Mouse (Mus musculus): ENCODE results near the gene Fbrs. TPM values are rescaled to one million over a fixed set of nuclear protein-coding genes. Genes with fewer than 3 reads are reported as not detected.

Fbrs gene
- polyA plus RNA-seq (2012; rRNA removed) = 31.3 and 33.7 TPM in 2 replicates

GRCm38 (mm10) chr7:127478635-127479317 lies at the start of gene Fbrs:
Gene Fbrs (plus strand): TSS chr7:127479199.

GRCm38 (mm10) chr7:127448521-127449300 lies 30.3 kb upstream of the Fbrs start, which contains the start of gene Zfp689:
Gene Zfp689 (minus strand): TSS chr7:127449158.

DNA sequence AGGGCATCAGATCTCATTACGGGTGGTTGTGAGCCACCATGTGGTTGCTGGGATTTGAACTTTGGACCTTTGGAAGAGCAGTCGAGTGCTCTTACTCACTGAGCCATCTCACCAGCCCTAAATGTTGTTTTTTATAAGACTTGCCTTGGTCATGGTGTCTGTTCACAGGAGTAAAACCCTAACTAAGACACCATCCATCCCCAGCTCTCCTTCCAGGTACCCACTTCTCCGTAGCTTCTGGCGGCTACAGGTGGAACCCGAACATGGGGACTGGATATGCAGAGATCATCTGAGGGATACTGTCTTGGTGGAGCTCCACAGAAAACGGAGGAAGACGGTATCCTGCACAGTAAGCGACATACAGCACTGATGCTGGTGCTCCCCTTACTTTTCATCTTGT lies 19.7 kb upstream of the Fbrs start, which contains the start of gene Prr14:
Gene Prr14 (plus strand): TSS at position 301 of the 400 bp plus-strand sequence.

GRCm38 (mm10) chr7:127511808-127512230 lies 32.8 kb downstream of the Fbrs start, which contains the start of gene Srcap:
Gene Srcap (plus strand): TSS chr7:127511983.

GRCm38 (mm10) chr7:127519284-127519683 lies 40.3 kb downstream of the Fbrs start, which contains the start of gene Gm42715:
Gene Gm42715 (plus strand): TSS chr7:127519584.

Other genes starting within 250 kb of the Fbrs start
- gene Zfp553, start 246.1 kb upstream of the Fbrs start, polyA plus RNA-seq (2012; rRNA removed) = 33.8 and 38.9 TPM in 2 replicates
- 35.5 and 61.6 TPM in 2 replicates for gene Sept1, start 246.1 kb upstream of the Fbrs start, polyA plus RNA-seq (2012; rRNA removed)
- gene Zfp771, start 234.9 kb upstream of the Fbrs start, polyA plus RNA-seq (2012; rRNA removed) = 66.0 and 76.1 TPM in 2 replicates
- gene Dctpp1, start 218.5 kb upstream of the Fbrs start, polyA plus RNA-seq (2012; rRNA removed) = 125 and 147 TPM in 2 replicates
- 31.3 and 38.0 TPM in 2 replicates for gene Sephs2, start 205.1 kb upstream of the Fbrs start, polyA plus RNA-seq (2012; rRNA removed)
- gene Itgal, start 182.9 kb upstream of the Fbrs start, polyA plus RNA-seq (2012; rRNA removed) = 1.0 and 1.4 TPM in 2 replicates
- 33.5 and 37.3 TPM in 2 replicates for gene Zfp768, start 133.6 kb upstream of the Fbrs start, polyA plus RNA-seq (2012; rRNA removed)
- gene Zfp747, start 103.1 kb upstream of the Fbrs start, polyA plus RNA-seq (2012; rRNA removed) = 7.2 and 7.9 TPM in 2 replicates
- gene 9130019O22Rik, start 92.0 kb upstream of the Fbrs start, polyA plus RNA-seq (2012; rRNA removed) = 2.7 and 3.5 TPM in 2 replicates
- 5.4 and 7.4 TPM in 2 replicates for gene E430018J23Rik, start 85.6 kb upstream of the Fbrs start, polyA plus RNA-seq (2012; rRNA removed)
- gene Zfp764, start 72.4 kb upstream of the Fbrs start, polyA plus RNA-seq (2012; rRNA removed) = 4.3 and 5.6 TPM in 2 replicates
- 18.0 and 18.7 TPM in 2 replicates for gene Zfp688, start 57.1 kb upstream of the Fbrs start, polyA plus RNA-seq (2012; rRNA removed)
- 10.8 and 12.9 TPM in 2 replicates for gene Zfp689, start 30.0 kb upstream of the Fbrs start, polyA plus RNA-seq (2012; rRNA removed)
- 68.6 and 71.9 TPM in 2 replicates for gene Prr14, start 19.6 kb upstream of the Fbrs start, polyA plus RNA-seq (2012; rRNA removed)
- gene Srcap, start 32.8 kb downstream of the Fbrs start, polyA plus RNA-seq (2012; rRNA removed) = 27.1 and 30.8 TPM in 2 replicates
- 28.0 and 80.1 TPM in 2 replicates for gene Gm42715, start 40.4 kb downstream of the Fbrs start, polyA plus RNA-seq (2012; rRNA removed)
- gene Tmem265, start 82.2 kb downstream of the Fbrs start, polyA plus RNA-seq (2012; rRNA removed) = 0.14 TPM in 1 of 2 replicates, not detected in the other
- 79.1 and 101 TPM in 2 replicates for gene Phkg2, start 94.1 kb downstream of the Fbrs start, polyA plus RNA-seq (2012; rRNA removed)
- 13.9 and 14.3 TPM in 2 replicates for gene Ccdc189, start 109.4 kb downstream of the Fbrs start, polyA plus RNA-seq (2012; rRNA removed)
- gene Rnf40, start 109.6 kb downstream of the Fbrs start, polyA plus RNA-seq (2012; rRNA removed) = 53.8 and 65.4 TPM in 2 replicates
- gene Zfp629, start 136.6 kb downstream of the Fbrs start, polyA plus RNA-seq (2012; rRNA removed) = 37.7 and 70.8 TPM in 2 replicates
- gene Bcl7c, start 229.7 kb downstream of the Fbrs start, polyA plus RNA-seq (2012; rRNA removed) = 60.0 and 95.8 TPM in 2 replicates
- gene Ctf1, start 233.5 kb downstream of the Fbrs start, polyA plus RNA-seq (2012; rRNA removed) = 11.5 and 13.9 TPM in 2 replicates